Comparison of ENCODE assay signal across 8 mouse cellular contexts in the genomic region with DNA sequence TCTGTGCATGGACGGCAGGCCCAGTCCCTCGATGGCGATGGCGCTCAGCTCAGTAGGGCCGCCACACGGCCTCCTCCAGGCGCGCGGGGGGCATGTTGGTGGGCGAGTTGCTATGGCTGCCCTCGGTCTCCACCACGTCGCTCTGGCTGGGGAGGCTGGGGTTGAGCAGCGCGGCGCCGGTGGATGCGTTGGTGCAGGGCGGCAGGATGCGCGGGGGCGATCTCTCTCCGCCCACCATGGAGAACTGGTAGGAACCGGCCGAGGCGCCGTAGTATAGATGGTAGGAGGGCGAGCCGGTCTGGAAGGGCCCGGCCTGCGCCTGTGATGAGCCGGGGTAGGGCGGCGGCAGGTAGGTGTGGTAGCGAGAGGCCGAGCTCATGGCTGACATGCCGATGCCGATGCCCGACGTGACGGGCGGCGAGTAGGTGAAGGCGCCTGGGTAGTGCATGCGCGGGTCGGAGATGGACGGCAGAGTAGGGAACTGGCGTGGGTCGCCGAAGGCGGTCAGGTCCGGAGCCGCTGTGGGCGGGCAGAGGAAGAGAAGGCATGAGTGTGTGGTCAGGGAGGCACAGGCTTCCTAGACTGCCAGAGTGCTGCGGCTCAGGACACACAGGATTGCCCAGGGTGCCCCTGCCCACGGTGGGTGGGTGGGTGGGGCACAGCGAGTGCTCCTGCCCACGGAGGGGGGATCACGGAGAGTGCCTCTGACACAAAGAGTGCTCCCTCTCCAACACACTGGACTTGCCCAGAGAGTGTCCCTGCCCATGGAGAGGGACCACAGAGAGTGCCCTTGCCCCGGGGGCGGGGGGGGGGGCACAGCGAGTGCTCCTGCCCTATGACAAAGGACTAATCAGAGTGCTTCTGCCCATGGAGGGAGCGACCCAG.
DNase-seq lines count a peak whose midpoint lies in the region; ATAC-seq and TF ChIP-seq lines count a peak whose summit lies in the region.

No protein-coding gene starts in this region.

- no peaks in the 10 kb centered on the region for H3K36me3 ChIP-seq in lung, postnatal 0 days (ENCODE audit: insufficient read depth, low read length)
- H3K36me3 ChIP-seq in forebrain, postnatal 0 days (ENCODE audit: insufficient read depth): no peaks in the 10 kb centered on the region
- no peaks in the 10 kb centered on the region; the same call in 1 of the 2 replicates for H3K36me3 ChIP-seq in limb, embryonic 15.5 days

- 20% methylated on average over 46 of the region's 64 CpGs for WGBS in lung, postnatal 0 days
- WGBS in forebrain, postnatal 0 days: 15% methylated on average over 57 of the region's 64 CpGs
- WGBS in limb, embryonic 15.5 days: 14% methylated on average over 63 of the region's 64 CpGs

- ATAC-seq in lung, postnatal 0 days: peak; percentile 27
- ATAC-seq in forebrain, postnatal 0 days: peak; percentile 61
- ATAC-seq in limb, embryonic 15.5 days (ENCODE audit: insufficient number of reproducible peaks, low FRiP score, low TSS enrichment, low read depth): peak; percentile 45

- peak overlapping the region; percentile 26; the same call in 1 of the 2 replicates for H3K4me3 ChIP-seq in lung, postnatal 0 days (ENCODE audit: low read depth, low read length)
- H3K4me3 ChIP-seq in forebrain, postnatal 0 days (ENCODE audit: low read depth, low read length): peak overlapping the region; percentile 37
- peak overlapping the region; percentile 41 for H3K4me3 ChIP-seq in limb, embryonic 15.5 days

- no peak for DNase-seq in lung, postnatal 0 days (ENCODE audit: low spot score)
- DNase-seq in lung, postnatal 25 days (ENCODE audit: low spot score): no peak
- peak; percentile 18 for DNase-seq in forebrain, postnatal 0 days
- DNase-seq in retina, embryonic 14.5 days (ENCODE audit: low spot score): peak; percentile 54
- DNase-seq in urinary bladder, adult 2 months (ENCODE audit: low spot score): no peak
- DNase-seq in gastrocnemius, adult 18-20 months (ENCODE audit: low spot score): no peak
- no peak for DNase-seq in adrenal gland, postnatal 10 days

- peaks cover 16% of the 10 kb centered on the region; the same call in 1 of the 2 replicates for H3K4me1 ChIP-seq in lung, postnatal 0 days (ENCODE audit: insufficient read depth, low read depth, low read length)
- peaks cover 3% of the 10 kb centered on the region; the same call in 1 of the 2 replicates for H3K4me1 ChIP-seq in forebrain, postnatal 0 days (ENCODE audit: insufficient read depth)
- H3K4me1 ChIP-seq in limb, embryonic 15.5 days: peaks cover 31% of the 10 kb centered on the region

- H3K4me2 ChIP-seq in lung, postnatal 0 days (replicated peaks; ENCODE audit: low read depth, low read length): peak overlapping the region; percentile 50
- H3K4me2 ChIP-seq in forebrain, postnatal 0 days (ENCODE audit: low read depth): peak overlapping the region; percentile 57
- peak overlapping the region; percentile 77 for H3K4me2 ChIP-seq in limb, embryonic 15.5 days

- no peaks in the 10 kb centered on the region for H3K9me3 ChIP-seq in lung, postnatal 0 days (ENCODE audit: low read length)
- no peaks in the 10 kb centered on the region for H3K9me3 ChIP-seq in forebrain, postnatal 0 days (ENCODE audit: low read length)
- H3K9me3 ChIP-seq in limb, embryonic 15.5 days: no peaks in the 10 kb centered on the region

- H3K27me3 ChIP-seq in lung, postnatal 0 days (replicated peaks; ENCODE audit: insufficient read depth, low read length): no peaks in the 10 kb centered on the region
- peaks cover 40% of the 10 kb centered on the region for H3K27me3 ChIP-seq in forebrain, postnatal 0 days (ENCODE audit: insufficient read depth, low read length)
- peaks cover 13% of the 10 kb centered on the region for H3K27me3 ChIP-seq in limb, embryonic 15.5 days

- peak overlapping the region; percentile 8; the same call in 1 of the 2 replicates for H3K9ac ChIP-seq in lung, postnatal 0 days (replicated peaks; ENCODE audit: low read depth)
- H3K9ac ChIP-seq in forebrain, postnatal 0 days: peak overlapping the region; percentile 39
- peak overlapping the region; percentile 14; the same call in 1 of the 2 replicates for H3K9ac ChIP-seq in limb, embryonic 15.5 days

- TF ChIP-seq CTCF in lung, postnatal 0 days (IDR thresholded peaks at IDR 0.05): no peak
- no peak for TF ChIP-seq CTCF in forebrain, postnatal 0 days (IDR thresholded peaks at IDR 0.05; ENCODE audit: low read depth)

- no peak for TF ChIP-seq EP300 in lung, postnatal 0 days (IDR thresholded peaks at IDR 0.05)

- H3K27ac ChIP-seq in lung, postnatal 0 days (ENCODE audit: low read length): no peak overlapping the region
- H3K27ac ChIP-seq in forebrain, postnatal 0 days (ENCODE audit: low read depth, low read length): no peak overlapping the region
- H3K27ac ChIP-seq in limb, embryonic 15.5 days: no peak overlapping the region

Comparison
In these comparisons a context has a peak if more than half of its experiments do, and no peak if none do; other contexts are left out.
1. DNase-seq: peak in forebrain, postnatal 0 days (single experiment) and retina, embryonic 14.5 days (single experiment); none in lung, postnatal 0 days (single experiment), lung, postnatal 25 days (single experiment), urinary bladder, adult 2 months (single experiment), gastrocnemius, adult 18-20 months (single experiment) and adrenal gland, postnatal 10 days (single experiment).
2. Peak in every context shown above with its lines, with median percentiles within 50 percentile points of each other: ATAC-seq, H3K4me2 ChIP-seq, H3K4me3 ChIP-seq and H3K9ac ChIP-seq.